Mouse (Mus musculus): Measurements from ENCODE around the gene Zfp811.

GRCm38 (mm10) chr17:32787436-32788093 lies 22.2 kb downstream of the Zfp811 start:
- TF ChIP-seq CTCF (IDR thresholded peaks at IDR 0.05; ENCODE audit: low read depth) (no peak), EP300 (IDR thresholded peaks at IDR 0.05; ENCODE audit: low read depth) (0 out of 2 replicates have a peak, but pooled peaks have one; percentile 45)
